Mouse (Mus musculus) left cerebral cortex, adult 8-10 months (tissue): Measurements from ENCODE around the gene Mdk. TPM values are rescaled to one million over a fixed set of nuclear protein-coding genes. Genes with fewer than 3 reads are reported as not detected.

Experiments
- DNase-seq, 2 experiments: peaks; one replicate each; pipeline ENCODE4 v3.0.0; 2022; ENCODE audit warnings: low spot score in 2 of 2
- total RNA-seq, 4 experiments: library from RNA; stranded (reverse); gene quantifications; 2 replicates each; pipeline ENCODE4 v1.2.4; 2022

Gene Mdk
- total RNA-seq, result 10 to 100 TPM; 17.9 to 21.1 (median 19.8) TPM

DNA sequence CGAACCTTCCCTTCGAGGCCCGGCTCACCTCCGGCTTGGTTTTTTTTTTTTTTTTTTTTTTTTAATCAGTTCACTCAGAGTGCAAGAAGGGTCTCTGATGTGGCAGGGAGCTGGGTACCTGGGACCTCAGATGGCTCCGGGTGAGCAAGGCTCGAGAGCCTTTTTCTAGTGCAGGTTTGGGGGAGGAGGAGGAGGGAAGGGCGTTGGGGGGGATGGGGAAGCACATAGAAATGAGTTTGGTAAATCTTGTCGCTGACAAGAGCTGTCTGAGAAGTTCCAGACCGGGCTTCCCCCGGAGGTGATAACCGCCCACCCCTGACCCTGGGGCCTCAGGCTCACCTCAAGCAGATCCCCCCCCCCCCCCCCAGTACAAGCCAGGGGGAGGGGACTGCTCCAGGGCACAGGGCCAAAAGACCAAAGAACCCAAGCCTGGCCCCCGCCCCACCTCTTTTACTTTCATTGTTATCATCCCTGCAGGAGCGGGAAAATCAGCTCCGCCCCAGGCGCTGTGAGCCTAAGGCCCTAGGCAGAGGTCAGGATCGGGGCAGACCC lies at the start of gene Mdk:
Gene Mdk (minus strand): TSS at position 138 of the 552 bp plus-strand sequence.
- no peak for DNase-seq

DNA sequence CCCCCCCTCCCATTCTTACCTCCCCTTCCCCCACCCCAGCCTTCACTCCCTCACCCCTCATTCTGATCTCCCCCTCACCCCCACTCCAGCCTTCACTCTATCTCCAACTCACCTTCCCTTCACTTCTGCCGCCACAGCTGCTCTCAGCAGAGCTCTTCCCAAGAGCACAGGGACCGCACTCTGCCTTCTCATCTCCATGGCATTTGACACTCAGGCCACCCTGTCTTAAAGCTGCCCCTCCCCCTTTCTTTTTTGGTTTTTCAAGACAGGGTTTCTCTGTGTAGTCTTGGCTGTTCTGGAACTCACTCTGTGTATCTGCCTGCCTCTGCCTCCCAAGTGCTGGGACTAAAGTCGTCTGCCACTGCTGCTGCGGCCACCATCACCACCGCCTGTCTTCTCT lies 48.7 kb upstream of the Mdk start:
- DNase-seq, result no peak

DNA sequence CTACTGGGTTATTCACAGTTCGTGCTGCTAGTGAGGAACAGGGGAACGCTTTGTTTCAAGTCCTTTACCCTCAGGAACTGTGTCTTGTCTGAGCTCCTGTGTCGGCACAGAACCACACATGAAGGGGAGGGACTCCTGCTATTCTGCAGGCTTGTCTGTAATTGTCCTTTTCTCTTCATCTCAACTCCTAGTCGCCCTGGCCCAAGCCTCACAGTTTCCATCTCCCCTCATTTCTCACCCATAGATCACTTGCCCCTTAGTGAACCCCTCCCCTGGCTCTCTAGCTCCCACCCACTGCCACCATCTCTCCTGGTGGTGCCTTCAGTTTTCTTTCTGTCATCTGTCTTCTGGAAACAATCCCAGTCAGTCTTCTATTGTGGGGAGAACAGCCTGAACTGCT lies 48.1 kb upstream of the Mdk start:
- DNase-seq, result no peak

DNA sequence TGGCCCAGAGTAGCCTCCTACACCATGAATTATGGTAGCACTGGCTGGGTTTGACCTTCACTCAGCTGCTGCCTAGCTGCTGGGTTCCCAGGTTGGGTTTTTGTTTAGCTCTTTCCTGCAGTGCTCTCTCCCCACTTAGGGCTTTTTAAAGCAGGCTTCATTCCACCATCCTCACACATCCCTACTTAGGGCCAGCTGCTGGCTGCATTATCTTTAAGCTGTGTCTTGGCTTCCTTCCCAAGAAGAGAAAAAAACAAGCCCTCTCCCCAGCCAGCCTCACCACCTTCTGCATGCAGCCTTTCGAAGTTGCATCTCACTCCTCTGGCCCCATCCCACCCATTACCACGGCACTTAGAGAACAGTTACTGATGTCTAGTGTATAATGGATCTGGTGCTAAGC lies 46.5 kb upstream of the Mdk start:
- no peak for DNase-seq

DNA sequence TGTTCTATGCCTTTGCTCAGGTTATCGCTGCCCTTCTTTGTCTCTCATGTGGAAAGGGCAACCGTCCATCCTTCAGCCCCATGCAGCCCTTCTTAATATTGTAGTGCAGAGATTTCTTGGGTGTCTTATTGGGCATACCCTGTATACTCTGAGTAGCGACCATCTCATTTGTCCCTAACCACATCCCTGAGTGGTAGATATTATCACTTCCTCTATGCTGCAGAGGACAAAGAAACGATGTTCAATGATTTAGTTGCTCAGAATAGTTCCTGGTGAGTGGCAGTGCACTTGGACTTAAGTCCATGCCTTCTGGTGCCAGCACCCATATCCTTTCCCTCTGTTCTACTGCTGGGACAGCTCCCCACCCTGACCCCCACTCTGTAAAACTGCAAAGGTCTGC lies 45.9 kb upstream of the Mdk start:
- DNase-seq, result no peak

DNA sequence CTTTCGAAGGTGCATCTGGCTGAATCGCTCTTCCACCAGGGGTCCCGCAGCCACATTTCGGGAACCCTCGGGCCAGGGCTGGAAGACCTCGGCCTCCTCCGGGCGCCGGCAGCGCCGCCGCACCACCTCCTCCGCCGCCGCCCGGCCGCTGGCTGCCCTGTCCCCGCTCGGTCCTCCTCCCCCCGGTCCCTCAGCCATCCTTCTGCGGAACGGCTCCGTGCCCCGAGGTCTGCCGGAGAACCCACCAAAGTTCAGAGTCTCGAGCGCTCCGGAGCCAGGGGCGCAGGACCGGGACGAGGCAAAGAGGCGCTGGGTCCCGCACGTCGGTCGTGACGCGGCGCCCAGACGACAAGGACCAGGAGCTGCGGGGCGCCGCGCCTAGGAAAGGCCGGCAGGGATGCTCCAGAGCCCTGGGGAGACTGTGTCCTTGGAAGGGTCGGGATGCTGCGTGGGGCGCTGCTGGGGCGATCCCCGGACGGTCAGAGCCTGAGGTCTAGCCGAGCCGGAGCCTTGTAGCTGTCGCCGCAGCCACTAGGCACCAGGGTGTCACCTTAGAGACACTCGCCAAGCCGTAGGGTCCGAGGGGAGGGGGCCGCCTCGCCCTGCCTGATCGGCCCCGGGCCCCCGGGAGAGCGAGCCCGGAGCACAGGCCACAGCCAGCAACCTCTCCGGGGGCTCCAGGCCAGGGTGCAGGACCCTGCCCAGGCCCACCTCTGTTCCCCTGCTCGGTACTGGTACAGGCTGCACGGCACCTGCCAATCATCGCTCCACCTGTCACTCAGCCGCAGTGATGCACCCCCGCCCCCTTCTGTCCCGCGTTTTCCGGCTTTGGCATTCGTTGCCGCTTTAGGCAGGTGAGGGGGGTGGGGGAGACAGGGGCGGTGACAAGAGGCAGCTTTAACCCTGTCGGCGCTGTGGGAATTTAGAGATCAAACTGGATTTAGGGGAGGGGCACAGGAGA lies 43.8 kb upstream of the Mdk start, which contains the start of gene Dgkz:
Gene Dgkz (minus strand): TSS at position 284 of the 961 bp plus-strand sequence.
- no peak for DNase-seq

DNA sequence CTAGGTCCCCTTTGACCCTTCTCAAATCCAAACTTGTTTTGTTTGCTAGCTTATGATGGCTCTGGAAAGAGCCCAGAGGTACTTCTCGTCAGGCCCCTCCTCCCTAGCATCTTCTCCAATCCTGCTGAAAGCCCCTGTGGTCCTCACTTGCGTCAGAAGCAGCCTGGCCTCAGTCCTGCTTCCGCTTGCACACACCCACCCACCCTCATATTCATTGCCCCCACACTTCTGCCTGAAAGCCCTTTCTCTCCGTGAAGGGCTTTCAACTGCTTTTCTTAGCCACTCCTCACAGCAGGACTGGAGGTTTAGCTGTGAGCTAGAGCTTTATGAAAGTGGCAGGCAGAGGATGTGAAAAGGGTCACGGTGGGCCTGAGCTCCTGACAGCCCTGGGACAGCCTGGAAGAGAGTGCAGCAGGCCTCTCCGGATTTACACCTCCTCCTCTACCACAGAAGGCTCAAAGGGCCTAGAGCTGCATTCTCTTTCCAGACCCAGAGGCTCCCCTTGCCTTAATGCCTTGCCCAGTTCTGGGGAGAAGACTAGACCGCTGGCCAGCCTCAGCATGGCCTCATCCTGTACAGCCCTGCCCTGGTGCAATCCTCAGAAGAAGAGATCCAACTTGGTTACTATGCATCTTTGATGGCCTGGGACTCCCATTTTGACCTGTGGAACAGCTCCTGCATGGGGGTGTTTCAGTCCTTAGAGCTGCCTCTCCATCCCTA lies 41.5 kb upstream of the Mdk start:
- DNase-seq, result no peak

DNA sequence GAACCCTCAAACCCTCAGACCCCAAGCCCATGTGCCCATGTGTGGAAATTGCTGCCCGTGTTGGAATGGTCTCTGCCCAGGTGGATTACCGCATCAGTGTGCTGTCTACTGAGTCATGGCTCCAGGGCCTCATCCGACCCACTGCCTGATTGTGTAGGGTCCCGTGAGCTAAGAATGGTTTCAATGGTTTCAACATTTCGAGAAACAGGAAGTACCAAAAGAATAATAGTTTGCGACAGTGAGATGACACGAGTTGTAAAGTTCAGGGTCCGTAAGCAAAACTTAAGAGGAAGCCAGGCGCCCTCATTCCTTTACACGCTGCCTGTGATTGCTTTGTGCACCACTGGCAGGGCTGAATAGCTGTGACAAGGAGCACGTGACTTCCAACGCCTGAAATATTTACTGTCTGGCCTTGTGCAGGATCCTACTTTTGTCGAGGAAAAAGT lies 40.0 kb upstream of the Mdk start:
- DNase-seq, result no peak

DNA sequence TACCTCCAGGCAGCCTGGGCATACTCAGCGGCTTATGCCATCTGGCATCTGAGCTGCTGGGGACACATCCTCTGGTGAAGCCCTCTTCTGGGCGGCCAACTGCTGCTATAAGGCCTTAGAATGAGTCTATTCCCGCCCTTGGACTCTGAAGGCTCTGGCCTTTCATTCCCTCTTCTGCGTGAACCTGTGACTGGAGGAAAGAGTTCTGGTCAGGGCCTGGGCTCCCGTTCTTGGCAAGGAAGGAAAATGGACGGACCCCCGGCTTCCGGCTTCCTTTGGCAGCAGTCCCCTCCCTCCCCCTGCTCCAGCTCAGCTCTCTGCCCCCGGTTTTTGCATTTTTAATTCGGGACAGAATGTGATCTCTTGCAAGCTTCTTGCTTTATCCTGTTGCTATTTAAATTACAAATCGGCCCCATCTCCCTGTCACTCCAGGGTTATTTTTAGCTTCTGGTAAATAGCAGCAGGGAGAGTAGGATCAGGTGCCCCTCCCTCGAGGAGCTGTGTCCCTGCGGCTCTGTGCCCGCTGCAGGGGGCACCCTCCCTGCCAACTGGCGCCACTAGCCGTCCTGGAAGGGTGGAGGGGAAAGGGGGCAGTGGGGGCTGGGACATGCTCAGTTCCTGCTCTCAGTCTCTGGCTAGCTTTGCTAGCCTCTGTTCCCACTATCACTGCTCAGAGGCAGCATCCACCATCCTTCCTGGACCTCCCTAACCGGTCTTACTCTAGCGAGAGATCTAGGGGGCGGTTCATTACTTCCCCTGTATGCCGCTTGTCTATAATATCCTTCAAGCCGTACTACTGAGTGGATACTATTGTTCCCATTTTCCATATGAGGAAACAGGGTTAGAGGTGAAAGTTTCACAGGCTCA lies 39.4 kb upstream of the Mdk start:
- DNase-seq, result peak in 1 of 2 experiments; percentile 77

DNA sequence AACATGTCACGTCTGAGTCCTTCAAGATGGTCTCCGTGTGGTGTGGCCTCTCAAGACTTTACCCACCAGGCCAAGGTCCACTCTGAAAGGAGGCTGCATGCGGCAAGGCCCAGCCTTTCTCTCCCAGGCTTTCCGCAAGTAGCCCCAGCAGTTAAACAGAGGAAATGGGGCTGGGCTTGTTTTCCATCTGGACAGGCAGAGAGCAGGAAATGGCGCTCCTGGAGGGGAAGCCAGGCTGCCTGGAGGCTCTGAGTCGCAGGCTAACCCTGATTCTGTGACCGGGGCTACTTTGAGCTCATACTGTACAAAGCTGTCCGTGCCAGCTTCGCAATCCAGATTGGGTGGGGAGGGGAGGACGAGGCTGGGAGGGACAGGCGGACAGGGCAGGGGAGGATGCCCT lies 35.9 kb upstream of the Mdk start:
- no peak for DNase-seq

DNA sequence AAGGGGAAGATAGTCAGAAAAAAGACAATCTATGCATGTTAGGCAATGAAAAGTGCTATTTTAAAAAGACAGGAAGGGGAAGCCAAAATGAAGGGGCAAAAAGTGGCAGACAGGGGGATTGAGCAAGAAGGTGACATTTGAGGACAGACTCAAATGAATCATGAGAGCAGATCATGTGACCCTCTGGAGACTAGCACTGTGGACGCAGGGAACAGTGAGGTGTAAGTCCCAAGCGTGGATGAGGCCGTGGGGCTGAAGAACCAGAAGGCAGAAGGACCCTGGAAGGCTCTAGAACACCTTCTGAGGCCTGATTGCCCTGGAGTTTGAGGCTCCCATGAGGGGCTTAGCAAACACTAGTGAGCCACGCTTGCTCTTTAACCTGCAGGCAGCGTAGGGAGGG lies 34.3 kb upstream of the Mdk start:
- DNase-seq, result no peak

DNA sequence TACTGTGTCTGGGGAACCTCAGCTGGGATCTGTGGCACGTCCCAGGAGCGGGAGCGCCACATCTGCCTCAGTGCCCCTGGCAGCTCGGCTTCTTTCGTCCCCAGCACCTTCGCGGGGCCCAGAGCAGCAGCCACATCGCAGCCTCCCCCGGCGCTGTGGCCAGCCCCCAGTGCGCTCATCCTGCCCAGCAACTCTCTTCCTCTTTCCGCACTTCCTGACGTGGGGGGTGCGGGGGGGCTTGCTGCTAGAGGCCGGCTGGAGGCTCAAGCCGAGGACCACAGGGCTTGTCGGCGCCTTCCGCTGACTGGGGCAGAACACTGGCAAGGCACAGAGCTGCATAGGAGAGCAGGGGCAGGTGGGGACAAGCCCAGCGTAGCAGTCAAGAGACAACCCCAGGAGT lies 33.3 kb upstream of the Mdk start:
- no peak for DNase-seq

DNA sequence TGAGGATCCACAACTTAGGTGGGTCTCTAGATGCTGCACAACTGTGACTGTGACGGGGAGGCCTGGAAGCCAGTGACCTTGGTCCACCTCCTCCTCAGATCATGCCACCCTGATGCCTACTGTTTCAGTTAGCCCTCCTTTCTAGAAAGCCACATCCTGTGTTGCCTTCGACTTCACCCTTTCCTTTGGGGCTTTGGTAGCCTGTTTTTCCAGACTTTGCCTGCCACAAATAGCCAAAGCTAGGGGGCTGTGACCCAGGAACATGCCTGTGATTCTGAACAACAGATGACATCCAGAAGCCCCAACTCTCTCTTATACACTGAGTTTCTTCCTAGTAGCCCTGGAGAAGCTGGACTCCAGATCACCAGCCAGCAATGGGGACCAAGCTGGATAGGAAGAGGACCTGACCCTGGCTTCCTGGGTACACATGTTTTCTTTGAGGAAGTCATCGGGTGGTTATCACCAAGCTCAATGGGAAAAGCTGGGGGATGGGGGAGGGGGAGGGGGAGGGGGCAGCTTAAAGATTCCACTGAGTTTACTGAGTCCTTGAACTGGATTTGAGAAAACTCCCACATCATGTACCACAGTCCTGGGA lies 32.6 kb upstream of the Mdk start:
- no peak for DNase-seq

DNA sequence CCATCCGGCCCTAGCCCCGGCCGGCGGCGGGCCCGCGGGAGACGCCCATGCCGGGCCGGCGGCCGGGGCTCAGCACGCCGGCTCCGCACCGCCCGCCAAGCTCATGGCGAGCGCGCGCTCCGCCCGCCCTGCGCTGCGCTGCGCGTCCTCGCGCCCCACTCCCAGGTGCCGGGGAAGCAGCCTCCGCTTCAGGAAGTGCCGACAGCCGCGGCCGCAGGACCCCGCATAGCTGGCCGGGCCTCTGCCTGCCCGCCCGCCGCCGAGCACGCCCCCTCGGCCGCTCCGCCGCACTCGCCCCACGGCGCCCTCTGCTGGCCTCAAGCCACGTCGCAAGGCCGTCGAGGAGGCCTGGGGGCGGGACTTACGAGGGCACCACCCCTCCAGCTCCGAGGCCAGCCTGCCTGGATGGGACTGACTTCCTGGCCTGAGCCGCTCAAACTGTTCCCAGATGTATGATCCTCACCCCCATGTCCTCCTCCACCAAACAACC lies 31.4 kb upstream of the Mdk start:
- peak; percentile 83 to 90 for DNase-seq

DNA sequence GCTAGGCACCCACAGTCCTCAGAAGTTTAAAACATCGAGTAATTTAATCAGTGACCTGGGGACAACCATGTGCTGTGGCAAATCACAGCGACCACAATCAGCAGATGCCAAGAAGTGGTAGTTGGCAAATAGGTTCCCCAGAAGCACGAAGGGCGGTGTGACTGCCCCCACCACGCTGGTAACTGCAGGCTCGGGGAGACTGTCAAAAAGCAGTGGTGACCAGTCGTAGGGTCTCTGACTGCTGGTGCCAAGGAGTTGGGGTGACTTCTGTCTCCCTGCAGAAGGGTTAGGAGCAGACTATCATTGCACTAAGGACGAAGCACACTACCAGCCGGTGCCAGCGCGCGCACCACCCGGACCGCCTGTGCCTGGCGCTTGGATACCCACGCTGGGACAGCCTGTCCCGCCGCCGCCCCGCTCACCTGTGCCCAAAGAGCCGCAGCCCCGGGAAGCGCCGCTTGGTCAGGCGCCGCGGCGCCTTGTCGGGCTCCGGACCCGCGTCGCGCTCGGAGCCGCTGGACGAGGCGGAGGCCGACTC lies 30.8 kb upstream of the Mdk start:
- DNase-seq, result no peak

DNA sequence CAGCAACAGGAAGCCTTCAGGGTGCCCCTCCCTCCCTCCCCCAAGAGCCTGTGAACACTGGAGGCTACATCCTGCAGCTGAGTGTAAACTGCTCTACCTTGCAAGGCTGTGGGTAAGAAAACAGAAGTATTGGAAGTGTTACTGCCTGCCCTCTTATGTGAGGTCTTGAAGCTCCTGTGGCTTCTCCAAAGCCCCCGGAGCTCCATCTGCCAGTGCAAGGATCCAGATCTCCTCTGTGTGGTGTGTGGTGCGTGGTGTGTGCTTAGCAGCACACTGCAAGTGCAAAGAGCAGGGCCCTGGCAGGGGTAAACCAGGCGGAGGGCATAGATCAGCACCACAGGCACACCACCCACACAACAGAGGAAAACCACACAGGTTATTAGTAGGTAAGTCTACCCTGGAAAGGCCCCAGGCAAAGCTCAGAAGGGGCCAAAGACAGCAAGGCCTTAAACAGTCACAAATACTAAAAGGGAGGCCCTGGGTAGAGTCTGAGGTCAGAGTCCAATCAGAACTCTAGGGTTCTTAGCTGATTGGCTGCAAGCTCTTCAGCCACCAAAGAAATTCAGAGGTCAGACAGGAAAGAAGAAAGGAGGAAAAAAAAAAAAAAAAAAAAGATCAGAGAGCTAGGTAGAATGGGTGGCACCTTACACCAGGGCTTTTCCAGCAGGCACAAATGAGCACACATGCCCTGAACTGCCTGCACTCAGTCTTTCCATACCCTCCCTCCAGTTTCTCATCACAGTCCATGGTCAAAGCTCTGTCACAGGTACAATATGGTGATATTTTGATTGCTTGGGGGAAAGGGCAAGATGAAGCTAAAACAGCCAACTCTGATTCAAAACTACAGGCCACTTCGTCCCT lies 30.0 kb upstream of the Mdk start:
- no peak for DNase-seq

DNA sequence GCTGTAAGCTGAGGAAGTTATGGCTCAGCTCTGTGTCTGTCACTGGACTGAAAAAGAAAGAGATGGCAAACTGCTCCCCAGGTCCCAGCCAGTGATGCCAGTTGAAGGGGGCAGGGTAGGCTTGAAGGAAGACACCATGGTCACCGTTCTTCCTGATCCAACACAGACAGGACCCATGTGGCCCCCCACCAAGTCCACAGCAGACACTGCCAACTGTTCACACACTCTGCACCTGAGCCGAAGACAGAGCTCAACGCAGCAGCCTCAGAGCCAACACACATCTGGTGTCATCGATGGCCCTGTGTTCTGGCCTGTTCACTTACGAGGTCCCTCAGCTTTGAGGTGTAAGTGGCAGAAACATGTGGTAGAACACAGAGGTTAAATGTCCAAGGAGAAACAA lies 28.4 kb upstream of the Mdk start:
- no peak for DNase-seq

DNA sequence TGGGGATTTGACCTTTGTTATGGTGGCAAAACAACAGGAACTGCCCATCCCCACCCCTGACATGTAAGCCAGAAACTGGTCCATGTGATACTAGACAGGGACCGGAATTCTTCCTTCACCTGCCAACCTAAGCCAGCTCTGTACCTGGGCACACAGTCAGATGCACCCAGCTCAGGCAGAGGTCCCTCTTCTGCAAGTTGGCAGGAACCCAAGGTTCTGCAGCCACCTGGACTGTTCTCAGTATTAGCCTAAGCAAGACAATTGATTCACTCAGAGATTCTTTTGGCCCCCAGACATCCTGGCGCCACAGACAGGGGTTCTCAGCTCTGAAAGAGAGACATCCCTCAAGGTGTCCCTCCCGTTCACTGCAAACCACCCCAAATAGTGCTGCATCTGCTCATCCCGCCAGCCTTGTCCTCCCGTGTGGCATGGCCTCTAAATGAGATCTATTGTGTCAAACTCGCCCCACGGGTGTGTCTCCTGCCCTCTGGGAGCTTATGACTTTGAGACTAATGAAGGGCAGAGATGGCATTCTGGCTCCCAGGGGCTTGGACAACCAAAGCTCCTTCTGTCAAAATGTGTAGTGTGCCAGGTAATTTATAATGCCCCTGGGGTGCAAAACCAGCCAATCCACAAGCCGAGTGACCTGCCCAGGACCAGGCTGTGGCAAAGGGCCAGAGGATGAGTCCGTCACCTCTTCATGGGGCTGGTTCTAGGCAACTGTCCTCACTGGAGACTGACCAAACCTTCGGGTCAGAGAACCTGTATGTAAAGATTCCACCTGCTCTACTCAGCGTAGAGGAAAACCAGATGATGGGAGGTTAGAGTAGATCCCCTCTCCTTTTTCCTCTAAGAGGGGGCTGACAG lies 27.7 kb upstream of the Mdk start:
- DNase-seq, result no peak
